ENCODE assay signal across 15 mouse cellular contexts in genomic region chr12:113042543-113042942, GRCm38 (mm10). TPM values are rescaled to one million over a fixed set of nuclear protein-coding genes. Genes with fewer than 3 reads are reported as not detected.
DNase-seq lines count a peak whose midpoint lies in the region; ATAC-seq and TF ChIP-seq lines count a peak whose summit lies in the region.
"Had no signal": no experiment of that assay in that cellular context is flagged by ENCODE, and none has a peak within 500 bp of the region (broad histone marks: within the 10 kb centered on the region; RNA-seq: fewer than 3 reads in every experiment).

No protein-coding gene starts in this region.

- no peak for TF ChIP-seq POLR2A in cerebellum, adult 2 months (IDR thresholded peaks at IDR 0.05; ENCODE audit: borderline replicate concordance, insufficient read depth, low read length)

- H3K4me1 ChIP-seq in stomach, embryonic 15.5 days: no peaks in the 10 kb centered on the region
- no peaks in the 10 kb centered on the region for H3K4me1 ChIP-seq in stomach, postnatal 0 days (replicated peaks; ENCODE audit: control insufficient read depth, insufficient read depth)
- peaks cover 22% of the 10 kb centered on the region for H3K4me1 ChIP-seq in embryonic facial prominence, embryonic 13.5 days
- peaks cover 55% of the 10 kb centered on the region for H3K4me1 ChIP-seq in liver, embryonic 12.5 days
- H3K4me1 ChIP-seq in cerebellum, adult 2 months (ENCODE audit: control insufficient read depth, insufficient read depth, low read length): peaks cover 24% of the 10 kb centered on the region
- H3K4me1 ChIP-seq: kidney, embryonic 15.5 days had no signal

- H3K27me3 ChIP-seq in stomach, embryonic 15.5 days (replicated peaks): no peaks in the 10 kb centered on the region
- H3K27me3 ChIP-seq in stomach, postnatal 0 days (ENCODE audit: control insufficient read depth, insufficient read depth, low read length): no peaks in the 10 kb centered on the region
- no peaks in the 10 kb centered on the region for H3K27me3 ChIP-seq in embryonic facial prominence, embryonic 13.5 days
- H3K27me3 ChIP-seq in liver, embryonic 12.5 days (replicated peaks): no peaks in the 10 kb centered on the region
- no peaks in the 10 kb centered on the region for H3K27me3 ChIP-seq in cerebellum, adult 2 months (ENCODE audit: control insufficient read depth, insufficient read depth, low read length)
- H3K27me3 ChIP-seq: kidney, embryonic 15.5 days had no signal

- no peak for TF ChIP-seq CTCF in stomach, postnatal 0 days (IDR thresholded peaks at IDR 0.05; ENCODE audit: low read depth)
- TF ChIP-seq CTCF in cerebellum, adult 2 months (IDR thresholded peaks at IDR 0.05; ENCODE audit: borderline replicate concordance, insufficient read depth, low read depth, low read length): no peak

- peaks cover 22% of the 10 kb centered on the region for H3K36me3 ChIP-seq in stomach, embryonic 15.5 days
- H3K36me3 ChIP-seq in stomach, postnatal 0 days (ENCODE audit: control insufficient read depth, insufficient read depth, low read length): peaks cover 5% of the 10 kb centered on the region; the same call in 1 of the 2 replicates
- peaks cover 26% of the 10 kb centered on the region for H3K36me3 ChIP-seq in embryonic facial prominence, embryonic 13.5 days
- peaks cover 41% of the 10 kb centered on the region for H3K36me3 ChIP-seq in liver, embryonic 12.5 days

- WGBS in stomach, embryonic 15.5 days: 71% methylated on average over 2 of the region's 2 CpGs
- WGBS in stomach, postnatal 0 days: 63% methylated on average over 2 of the region's 2 CpGs
- WGBS in embryonic facial prominence, embryonic 13.5 days: 76% methylated on average over 2 of the region's 2 CpGs
- 43% methylated on average over 2 of the region's 2 CpGs for WGBS in liver, embryonic 12.5 days (ENCODE audit: insufficient replicate concordance)
- 81% methylated on average over 2 of the region's 2 CpGs for WGBS in cerebellum, adult 2 months

- no peak overlapping the region for H3K9ac ChIP-seq in stomach, embryonic 15.5 days
- H3K9ac ChIP-seq in stomach, postnatal 0 days (ENCODE audit: low read length): no peak overlapping the region
- H3K9ac ChIP-seq in embryonic facial prominence, embryonic 13.5 days: no peak overlapping the region
- 0 out of 2 replicates have a peak overlapping the region, but pooled peaks have one; percentile 23 for H3K9ac ChIP-seq in liver, embryonic 12.5 days
- H3K9ac ChIP-seq: kidney, embryonic 15.5 days had no signal

- DNase-seq in stomach, postnatal 0 days (ENCODE audit: low spot score): no peak
- DNase-seq in adrenal gland, postnatal 36 days: no peak
- no peak for DNase-seq in frontal cortex, postnatal 36 days (ENCODE audit: low spot score in 2 of 2)
- DNase-seq in cerebellum, adult 2 months: no peak
- DNase-seq: cerebellum, postnatal 14 days; lung, adult 2 months; thymus, postnatal 4 days had no signal

- no peak overlapping the region for H3K4me3 ChIP-seq in stomach, embryonic 15.5 days (replicated peaks)
- H3K4me3 ChIP-seq in stomach, postnatal 0 days (ENCODE audit: low read depth, low read length): no peak overlapping the region
- no peak overlapping the region for H3K4me3 ChIP-seq in embryonic facial prominence, embryonic 13.5 days
- no peak overlapping the region for H3K4me3 ChIP-seq in liver, embryonic 12.5 days
- H3K4me3 ChIP-seq in cerebellum, adult 2 months (replicated peaks; ENCODE audit: insufficient read depth, low read depth, low read length): no peak overlapping the region
- H3K4me3 ChIP-seq: heart, embryonic 10.5 days; kidney, embryonic 15.5 days had no signal

- TF ChIP-seq EP300 in stomach, postnatal 0 days (optimal IDR thresholded peaks at IDR 0.05): no peak

- peak; percentile 73 for ATAC-seq in stomach, embryonic 15.5 days (ENCODE audit: insufficient read depth, low FRiP score, low read depth)
- ATAC-seq in stomach, postnatal 0 days (ENCODE audit: low FRiP score, low TSS enrichment): no peak
- no peak for ATAC-seq in embryonic facial prominence, embryonic 13.5 days (ENCODE audit: insufficient number of reproducible peaks, insufficient read depth, low FRiP score, low TSS enrichment, low read depth)
- peak; percentile 87 for ATAC-seq in liver, embryonic 12.5 days

- no peak overlapping the region for H3K4me2 ChIP-seq in stomach, embryonic 15.5 days
- H3K4me2 ChIP-seq in stomach, postnatal 0 days (replicated peaks; ENCODE audit: low read depth): no peak overlapping the region
- no peak overlapping the region for H3K4me2 ChIP-seq in embryonic facial prominence, embryonic 13.5 days
- peak overlapping the region; percentile 49 for H3K4me2 ChIP-seq in liver, embryonic 12.5 days
- H3K4me2 ChIP-seq: kidney, embryonic 15.5 days had no signal

- H3K9me3 ChIP-seq in stomach, embryonic 15.5 days: no peaks in the 10 kb centered on the region
- no peaks in the 10 kb centered on the region for H3K9me3 ChIP-seq in stomach, postnatal 0 days (ENCODE audit: control insufficient read depth, low read length)
- H3K9me3 ChIP-seq in embryonic facial prominence, embryonic 13.5 days: no peaks in the 10 kb centered on the region
- H3K9me3 ChIP-seq in liver, embryonic 12.5 days (replicated peaks): no peaks in the 10 kb centered on the region
- H3K9me3 ChIP-seq: heart, embryonic 10.5 days; kidney, embryonic 15.5 days had no signal

- H3K27ac ChIP-seq in stomach, embryonic 15.5 days: no peak overlapping the region
- no peak overlapping the region for H3K27ac ChIP-seq in stomach, postnatal 0 days (replicated peaks)
- peak overlapping the region; percentile 40 for H3K27ac ChIP-seq in embryonic facial prominence, embryonic 13.5 days
- peak overlapping the region; percentile 83 for H3K27ac ChIP-seq in liver, embryonic 12.5 days
- H3K27ac ChIP-seq in cerebellum, adult 2 months (ENCODE audit: insufficient read depth, low read length): no peak overlapping the region
- H3K27ac ChIP-seq: heart, embryonic 10.5 days; kidney, embryonic 15.5 days had no signal

RNA-seq across cellular contexts. Expression of gene Pacs2, which starts 28.2 kb away (rescaled TPM):
- polyA plus RNA-seq in stomach, embryonic 15.5 days (2015; fragmentation: Nextera tagmentation; extraction: Ambion mirVana): 12.1 and 13.7 TPM in 2 replicates
- polyA plus RNA-seq in stomach, postnatal 0 days (2015; fragmentation: Nextera tagmentation; extraction: Ambion mirVana): 4.1 and 5.1 TPM in 2 replicates
- 13.3 and 14.2 TPM in 2 replicates for polyA plus RNA-seq in embryonic facial prominence, embryonic 13.5 days (2015; fragmentation: Nextera tagmentation; extraction: Ambion mirVana)
- 8.3 and 9.6 TPM in 2 replicates for polyA plus RNA-seq in liver, embryonic 12.5 days (2016; fragmentation: Nextera tagmentation; extraction: Ambion mirVana)
- 10 to 100 TPM; 39.7 to 46.3 TPM for total RNA-seq in adrenal gland, postnatal 36 days (2021)
- polyA plus RNA-seq in cerebellum, adult 2 months (2012; rRNA removed): 136 and 151 TPM in 2 replicates

RNA-seq across cellular contexts. Expression of gene Tex22, which starts 31.8 kb away (rescaled TPM):
- polyA plus RNA-seq in stomach, embryonic 15.5 days (2015; fragmentation: Nextera tagmentation; extraction: Ambion mirVana): not detected in 2 replicates
- polyA plus RNA-seq in stomach, postnatal 0 days (2015; fragmentation: Nextera tagmentation; extraction: Ambion mirVana): not detected in 2 replicates
- not detected in 2 replicates for polyA plus RNA-seq in embryonic facial prominence, embryonic 13.5 days (2015; fragmentation: Nextera tagmentation; extraction: Ambion mirVana)
- polyA plus RNA-seq in liver, embryonic 12.5 days (2016; fragmentation: Nextera tagmentation; extraction: Ambion mirVana): not detected in 2 replicates
- under 1 TPM in 1 of 2 experiments, not detected in 1; 0.46 TPM for total RNA-seq in adrenal gland, postnatal 36 days (2021)
- 0.25 and 0.30 TPM in 2 replicates for polyA plus RNA-seq in cerebellum, adult 2 months (2012; rRNA removed)
- total RNA-seq: heart, postnatal 25 days had no signal
- polyA plus RNA-seq: heart, embryonic 10.5 days; kidney, embryonic 15.5 days; neural tube, embryonic 11.5 days; stomach, embryonic 16.5 days had no signal

RNA-seq across cellular contexts. Expression of gene Brf1, which starts 42.0 kb away (rescaled TPM):
- polyA plus RNA-seq in stomach, embryonic 15.5 days (2015; fragmentation: Nextera tagmentation; extraction: Ambion mirVana): 55.9 and 59.7 TPM in 2 replicates
- 22.3 and 27.6 TPM in 2 replicates for polyA plus RNA-seq in stomach, postnatal 0 days (2015; fragmentation: Nextera tagmentation; extraction: Ambion mirVana)
- polyA plus RNA-seq in embryonic facial prominence, embryonic 13.5 days (2015; fragmentation: Nextera tagmentation; extraction: Ambion mirVana): 74.9 and 80.1 TPM in 2 replicates
- 46.2 and 47.1 TPM in 2 replicates for polyA plus RNA-seq in liver, embryonic 12.5 days (2016; fragmentation: Nextera tagmentation; extraction: Ambion mirVana)
- total RNA-seq in adrenal gland, postnatal 36 days (2021): 10 to 100 TPM; 42.9 to 49.6 TPM
- polyA plus RNA-seq in cerebellum, adult 2 months (2012; rRNA removed): 52.0 and 52.4 TPM in 2 replicates

RNA-seq across cellular contexts. Expression of gene Mta1, which starts 55.5 kb away (rescaled TPM):
- 11.2 and 12.2 TPM in 2 replicates for polyA plus RNA-seq in stomach, embryonic 15.5 days (2015; fragmentation: Nextera tagmentation; extraction: Ambion mirVana)
- polyA plus RNA-seq in stomach, postnatal 0 days (2015; fragmentation: Nextera tagmentation; extraction: Ambion mirVana): 4.9 and 5.3 TPM in 2 replicates
- polyA plus RNA-seq in embryonic facial prominence, embryonic 13.5 days (2015; fragmentation: Nextera tagmentation; extraction: Ambion mirVana): 18.5 and 18.6 TPM in 2 replicates
- 7.2 and 7.7 TPM in 2 replicates for polyA plus RNA-seq in liver, embryonic 12.5 days (2016; fragmentation: Nextera tagmentation; extraction: Ambion mirVana)
- total RNA-seq in adrenal gland, postnatal 36 days (2021): 10 to 100 TPM; 76.8 to 99.8 TPM
- polyA plus RNA-seq in cerebellum, adult 2 months (2012; rRNA removed): 60.4 and 61.4 TPM in 2 replicates

Comparison
In these comparisons a context has a peak if more than half of its experiments do, and no peak if none do; other contexts are left out.
1. ATAC-seq: peak in stomach, embryonic 15.5 days (single experiment) and liver, embryonic 12.5 days (single experiment); none in stomach, postnatal 0 days (single experiment) and embryonic facial prominence, embryonic 13.5 days (single experiment).
2. H3K27ac ChIP-seq: peak in embryonic facial prominence, embryonic 13.5 days (single experiment) and liver, embryonic 12.5 days (single experiment); none in stomach, embryonic 15.5 days (single experiment), stomach, postnatal 0 days (single experiment) and cerebellum, adult 2 months (single experiment).